Mouse (Mus musculus) heart, adult 2 months (tissue): ENCODE measurements around the gene Ugt1a7c. TPM values are rescaled to one million over a fixed set of nuclear protein-coding genes. Genes with fewer than 3 reads are reported as not detected.
A peak's percentile ranks its signal among the peaks of the same experiment; 100 is the strongest.
"Not testable (repeated sequence)": the region's sequence is repeated elsewhere in the genome, so short reads cannot be mapped to it uniquely, and the experiment has no call there.

Experiments used
- DNase-seq, 2 experiments: peaks; one replicate each; pipeline ENCODE4 v3.0.0; 2021
- H3K27ac ChIP-seq: fragments of 200-600 bp; 2 replicates; pipeline ENCODE4 v1.8.1; 2022
- H3K27me3 ChIP-seq: fragments of 200-500 bp; 2 replicates; pipeline ENCODE4 v1.6.1; 2012; ENCODE audit warnings: mild to moderate bottlenecking, low read length, inconsistent platforms, mixed read lengths; ENCODE audit not compliant: control insufficient read depth, insufficient read depth
- H3K36me3 ChIP-seq: fragments of 200-500 bp; 2 replicates; pipeline ENCODE4 v1.6.1; 2012; ENCODE audit warnings: low read length, inconsistent platforms; ENCODE audit not compliant: control insufficient read depth, insufficient read depth
- H3K4me1 ChIP-seq: fragments of 200-500 bp; 2 replicates; pipeline ENCODE4 v1.6.1; 2011; ENCODE audit warnings: low read length; ENCODE audit not compliant: control insufficient read depth, insufficient read depth
- H3K4me3 ChIP-seq: fragments of 200-600 bp; 2 replicates; pipeline ENCODE4 v1.8.1; 2022
- H3K79me2 ChIP-seq: fragments of 200-500 bp; replicated peaks from 2 replicates; pipeline ENCODE4 v1.6.1; 2012; ENCODE audit warnings: mild to moderate bottlenecking, inconsistent platforms, low read length, moderate library complexity, mixed read lengths; ENCODE audit not compliant: control insufficient read depth, insufficient read depth
- H3K9ac ChIP-seq: fragments of 200-500 bp; 2 replicates; pipeline ENCODE4 v1.6.1; 2012; ENCODE audit warnings: low read depth, mild to moderate bottlenecking, control low read depth, inconsistent platforms, low read length, mixed read lengths
- CTCF ChIP-seq: fragments of 200-600 bp; IDR thresholded peaks from 2 replicates; pipeline ENCODE4 v1.8.1; 2022; ENCODE audit warnings: antibody characterized with exemption, mild to moderate bottlenecking, moderate library complexity
- EP300 ChIP-seq: fragments of 200-500 bp; IDR thresholded peaks from 2 replicates; pipeline ENCODE4 v1.6.1; 2011; ENCODE audit warnings: low read depth, low read length, control low read depth; ENCODE audit not compliant: insufficient read depth
- POLR2A ChIP-seq: fragments of 200-500 bp; IDR thresholded peaks from 2 replicates; pipeline ENCODE4 v1.6.1; 2011; ENCODE audit warnings: mild to moderate bottlenecking, low read depth, low read length, control low read depth; ENCODE audit not compliant: insufficient read depth
- WGBS: fragments of 180-500 bp; shearing (Covaris S2); methylation state at CpG from one replicate; pipeline ENCODE4 v1.1.7; 2018; 5-methylcytosine and 5-hydroxymethylcytosine counted together
- intact Hi-C: fragments of 180-260 bp; cut with DNase I; formaldehyde crosslinking; loops from one replicate; pipeline ENCODE4 v1.15.1; 2025
- polyA plus RNA-seq: library from polyadenylated mRNA; depleted of rRNA; stranded (reverse); fragments of >200 nt; gene quantifications from 2 replicates; pipeline ENCODE4 v1.2.3, GENCODE M21; 2012
- total RNA-seq, 2 experiments: library from RNA; stranded (reverse); gene quantifications; 2 replicates each; pipeline ENCODE4 v1.2.3; 2021

Ugt1a7c gene
- total and polyA plus RNA-seq, 3 experiments: 0.70 to 1.2 (median 0.90) TPM

GRCm38 (mm10) chr1:88143966-88144675 lies 49.3 kb downstream of the Ugt1a7c start:
- TF ChIP-seq CTCF: peak; percentile 41
- H3K4me1 ChIP-seq, H3K79me2 ChIP-seq, H3K27ac ChIP-seq, intact Hi-C loops, H3K27me3 ChIP-seq, H3K9ac ChIP-seq, H3K36me3 ChIP-seq, H3K4me3 ChIP-seq: not testable (repeated sequence)
- DNase-seq: peak; percentile 24 to 59
- 3% methylated on average over 5 of the region's 5 CpGs for WGBS

GRCm38 (mm10) chr1:88145278-88145677 lies 50.4 kb downstream of the Ugt1a7c start:
- H3K4me1 ChIP-seq, DNase-seq, H3K79me2 ChIP-seq, H3K27me3 ChIP-seq, H3K9ac ChIP-seq, H3K4me3 ChIP-seq, H3K36me3 ChIP-seq, intact Hi-C loops, H3K27ac ChIP-seq: not testable (repeated sequence)
- 65% methylated on average over 2 of the region's 2 CpGs for WGBS

- intact Hi-C loops, H3K27me3 ChIP-seq, H3K4me1 ChIP-seq, DNase-seq, H3K9ac ChIP-seq, H3K79me2 ChIP-seq, H3K36me3 ChIP-seq, H3K27ac ChIP-seq, H3K4me3 ChIP-seq: not testable (repeated sequence)
- WGBS: 55% methylated on average over 2 of the region's 2 CpGs
These were observed 55.3 kb downstream of the Ugt1a7c start for GRCm38 (mm10) chr1:88150133-88150532.

GRCm38 (mm10) chr1:88158430-88158829 lies 63.6 kb downstream of the Ugt1a7c start:
- Histone ChIP-seq H3K36me3 (no peaks in the 10 kb centered on the region), H3K27ac (no peak overlapping the region), H3K79me2 (no peaks in the 10 kb centered on the region), H3K9ac (no peak overlapping the region), H3K4me3 (no peak overlapping the region), H3K27me3 (no peaks in the 10 kb centered on the region), H3K4me1 (no peaks in the 10 kb centered on the region)
- TF ChIP-seq POLR2A (no peak), EP300 (no peak), CTCF (no peak)
- WGBS: 55% methylated on average over 2 of the region's 2 CpGs
- intact Hi-C loops: no loop called here
- no peak for DNase-seq

- intact Hi-C loops: no loop called here
- no peak within 1 kb of the TSS for H3K27ac ChIP-seq
- no peak within 1 kb of the TSS for H3K9ac ChIP-seq
- no peaks in the 10 kb centered on the region for H3K79me2 ChIP-seq
- no peaks in the 10 kb centered on the region for H3K27me3 ChIP-seq
- no peak within 1 kb of the TSS for H3K4me3 ChIP-seq
- no peak for DNase-seq
- 83% methylated on average over 5 of the region's 5 CpGs for WGBS
- no peaks in the 10 kb centered on the region for H3K4me1 ChIP-seq
- TF ChIP-seq CTCF: no peak
- no peak for TF ChIP-seq POLR2A
- TF ChIP-seq EP300: no peak
- H3K36me3 ChIP-seq: no peaks in the 10 kb centered on the region
These were observed 70.8 kb downstream of the Ugt1a7c start, which contains the start of gene Ugt1a5 for GRCm38 (mm10) chr1:88165711-88166110. TSS of gene Ugt1a5 (plus strand) at chr1:88166012.

GRCm38 (mm10) chr1:88172190-88172589 lies 77.3 kb downstream of the Ugt1a7c start:
- H3K27me3 ChIP-seq, DNase-seq, H3K9ac ChIP-seq, H3K79me2 ChIP-seq, H3K4me1 ChIP-seq, H3K27ac ChIP-seq, H3K36me3 ChIP-seq, intact Hi-C loops, H3K4me3 ChIP-seq: not testable (repeated sequence)
- WGBS: 71% methylated on average over 7 of the region's 7 CpGs

- no peak overlapping the region for H3K27ac ChIP-seq
- no peak overlapping the region for H3K9ac ChIP-seq
- H3K27me3 ChIP-seq: no peaks in the 10 kb centered on the region
- no peak for DNase-seq
- no peaks in the 10 kb centered on the region for H3K79me2 ChIP-seq
- no peaks in the 10 kb centered on the region for H3K36me3 ChIP-seq
- TF ChIP-seq EP300 (no peak), POLR2A (no peak), CTCF (no peak)
- intact Hi-C loops: no loop called here
- WGBS: 84% methylated on average over 1 of the region's 1 CpGs
- H3K4me1 ChIP-seq: no peaks in the 10 kb centered on the region
- H3K4me3 ChIP-seq: no peak overlapping the region
These were observed 84.8 kb downstream of the Ugt1a7c start for GRCm38 (mm10) chr1:88179657-88180056.
